Mouse (Mus musculus): ENCODE data around the gene Kdm4a. TPM values are rescaled to one million over a fixed set of nuclear protein-coding genes. Genes with fewer than 3 reads are reported as not detected.

The Kdm4a gene
- polyA plus RNA-seq, 1 experiment from 2014 or later, result 27.5 TPM

- no peaks in the 10 kb centered on the region for H3K4me1 ChIP-seq (replicated peaks)
- no peak overlapping the region for H3K4me2 ChIP-seq
- no peaks in the 10 kb centered on the region for H3K27me3 ChIP-seq (replicated peaks)
- no peak overlapping the region for H3K4me3 ChIP-seq
- H3K9me3 ChIP-seq (replicated peaks), result no peaks in the 10 kb centered on the region
- 95% methylated on average over 2 of the region's 2 CpGs for WGBS
- peaks cover 31% of the 10 kb centered on the region for H3K36me3 ChIP-seq
- H3K27ac ChIP-seq (ENCODE audit: poor library complexity, severe bottlenecking), result no peak overlapping the region
- no peak overlapping the region for H3K9ac ChIP-seq
- ATAC-seq (ENCODE audit: insufficient number of reproducible peaks, low FRiP score), result no peak
Measured at GRCm38 (mm10) chr4:118205906-118206305, 26.1 kb upstream of the Kdm4a start.

- no peaks in the 10 kb centered on the region for H3K9me3 ChIP-seq (replicated peaks)
- no peak overlapping the region for H3K4me3 ChIP-seq
- H3K27me3 ChIP-seq (replicated peaks), result no peaks in the 10 kb centered on the region
- WGBS, result 86% methylated on average over 2 of the region's 2 CpGs
- no peak overlapping the region for H3K9ac ChIP-seq
- ATAC-seq (ENCODE audit: insufficient number of reproducible peaks, low FRiP score), result no peak
- no peaks in the 10 kb centered on the region for H3K36me3 ChIP-seq
- H3K27ac ChIP-seq (ENCODE audit: poor library complexity, severe bottlenecking), result no peak overlapping the region
- peaks cover 6% of the 10 kb centered on the region; the same call in 1 of the 2 replicates for H3K4me1 ChIP-seq (replicated peaks)
- H3K4me2 ChIP-seq, result no peak overlapping the region
Measured at GRCm38 (mm10) chr4:118199093-118199492, 19.2 kb upstream of the Kdm4a start.

- 77% methylated on average over 3 of the region's 3 CpGs for WGBS
- Histone ChIP-seq H3K9ac (no peak overlapping the region), H3K27ac (ENCODE audit: poor library complexity, severe bottlenecking) (no peak overlapping the region), H3K4me2 (no peak overlapping the region), H3K4me1 (replicated peaks) (peaks cover 6% of the 10 kb centered on the region; the same call in 1 of the 2 replicates), H3K9me3 (replicated peaks) (no peaks in the 10 kb centered on the region), H3K27me3 (replicated peaks) (no peaks in the 10 kb centered on the region), H3K4me3 (no peak overlapping the region), H3K36me3 (no peaks in the 10 kb centered on the region)
- no peak for ATAC-seq (ENCODE audit: insufficient number of reproducible peaks, low FRiP score)
Measured at GRCm38 (mm10) chr4:118198606-118199005, 18.8 kb upstream of the Kdm4a start.

GRCm38 (mm10) chr4:118196185-118196584 is 16.3 kb upstream of the Kdm4a start:
- Histone ChIP-seq H3K27ac (ENCODE audit: poor library complexity, severe bottlenecking) (0 out of 2 replicates have a peak overlapping the region, but pooled peaks have one; percentile 28), H3K36me3 (no peaks in the 10 kb centered on the region), H3K4me1 (replicated peaks) (peaks cover 6% of the 10 kb centered on the region; the same call in 1 of the 2 replicates), H3K27me3 (replicated peaks) (no peaks in the 10 kb centered on the region), H3K4me3 (0 out of 2 replicates have a peak overlapping the region, but pooled peaks have one; percentile 2), H3K9me3 (replicated peaks) (no peaks in the 10 kb centered on the region), H3K9ac (no peak overlapping the region), H3K4me2 (no peak overlapping the region)
- ATAC-seq (ENCODE audit: insufficient number of reproducible peaks, low FRiP score), result no peak
- WGBS, result 43% methylated on average over 10 of the region's 10 CpGs

GRCm38 (mm10) chr4:118180301-118181080 is 648 bp upstream of the Kdm4a start:
- H3K27me3 ChIP-seq (replicated peaks), result no peaks in the 10 kb centered on the region
- peak overlapping the region; percentile 75 for H3K9ac ChIP-seq
- ATAC-seq (ENCODE audit: insufficient number of reproducible peaks, low FRiP score), result no peak
- peak overlapping the region; percentile 85 for H3K4me3 ChIP-seq
- 15% methylated on average over 17 of the region's 17 CpGs for WGBS
- peak overlapping the region; percentile 96 for H3K27ac ChIP-seq (ENCODE audit: poor library complexity, severe bottlenecking)
- no peaks in the 10 kb centered on the region for H3K9me3 ChIP-seq (replicated peaks)
- H3K4me1 ChIP-seq (replicated peaks), result peaks cover 13% of the 10 kb centered on the region
- H3K4me2 ChIP-seq, result peak overlapping the region; percentile 84
- peaks cover 20% of the 10 kb centered on the region for H3K36me3 ChIP-seq

GRCm38 (mm10) chr4:118178952-118179466 is 834 bp downstream of the Kdm4a start:
- under 1% methylated on average over 12 of the region's 12 CpGs for WGBS
- peak overlapping the region; percentile 87 for H3K9ac ChIP-seq
- H3K4me1 ChIP-seq (replicated peaks), result peaks cover 13% of the 10 kb centered on the region
- no peak for ATAC-seq (ENCODE audit: insufficient number of reproducible peaks, low FRiP score)
- peak overlapping the region; percentile 96 for H3K27ac ChIP-seq (ENCODE audit: poor library complexity, severe bottlenecking)
- peak overlapping the region; percentile 85 for H3K4me3 ChIP-seq
- no peaks in the 10 kb centered on the region for H3K9me3 ChIP-seq (replicated peaks)
- peak overlapping the region; percentile 84 for H3K4me2 ChIP-seq
- H3K27me3 ChIP-seq (replicated peaks), result no peaks in the 10 kb centered on the region
- peaks cover 35% of the 10 kb centered on the region for H3K36me3 ChIP-seq

GRCm38 (mm10) chr4:118172461-118172860 is 7.4 kb downstream of the Kdm4a start:
- Histone ChIP-seq H3K27me3 (replicated peaks) (no peaks in the 10 kb centered on the region), H3K4me1 (replicated peaks) (no peaks in the 10 kb centered on the region), H3K9me3 (replicated peaks) (no peaks in the 10 kb centered on the region), H3K4me2 (no peak overlapping the region), H3K4me3 (no peak overlapping the region), H3K9ac (no peak overlapping the region), H3K36me3 (peaks cover 98% of the 10 kb centered on the region), H3K27ac (ENCODE audit: poor library complexity, severe bottlenecking) (no peak overlapping the region)
- ATAC-seq (ENCODE audit: insufficient number of reproducible peaks, low FRiP score), result no peak
- 94% methylated on average over 12 of the region's 12 CpGs for WGBS

- no peaks in the 10 kb centered on the region for H3K4me1 ChIP-seq (replicated peaks)
- no peak overlapping the region for H3K9ac ChIP-seq
- ATAC-seq (ENCODE audit: insufficient number of reproducible peaks, low FRiP score), result no peak
- no peak overlapping the region for H3K4me2 ChIP-seq
- no peaks in the 10 kb centered on the region for H3K27me3 ChIP-seq (replicated peaks)
- H3K9me3 ChIP-seq (replicated peaks), result no peaks in the 10 kb centered on the region
- H3K36me3 ChIP-seq, result peaks cover 98% of the 10 kb centered on the region
- no peak overlapping the region for H3K4me3 ChIP-seq
- WGBS, result 84% methylated on average over 9 of the region's 9 CpGs
- H3K27ac ChIP-seq (ENCODE audit: poor library complexity, severe bottlenecking), result no peak overlapping the region
Measured at GRCm38 (mm10) chr4:118171006-118171405, 8.8 kb downstream of the Kdm4a start.

- Histone ChIP-seq H3K4me2 (no peak overlapping the region), H3K4me3 (no peak overlapping the region), H3K9ac (no peak overlapping the region), H3K27ac (ENCODE audit: poor library complexity, severe bottlenecking) (no peak overlapping the region), H3K9me3 (replicated peaks) (peaks cover 6% of the 10 kb centered on the region; the same call in 1 of the 2 replicates), H3K4me1 (replicated peaks) (no peaks in the 10 kb centered on the region), H3K27me3 (replicated peaks) (no peaks in the 10 kb centered on the region), H3K36me3 (peaks cover 97% of the 10 kb centered on the region)
- no peak for ATAC-seq (ENCODE audit: insufficient number of reproducible peaks, low FRiP score)
- 93% methylated on average over 12 of the region's 12 CpGs for WGBS
Measured at GRCm38 (mm10) chr4:118162123-118162522, 17.7 kb downstream of the Kdm4a start.

GRCm38 (mm10) chr4:118157666-118158065 is 22.2 kb downstream of the Kdm4a start:
- Histone ChIP-seq H3K27me3 (replicated peaks) (no peaks in the 10 kb centered on the region), H3K36me3 (peaks cover 97% of the 10 kb centered on the region), H3K9ac (no peak overlapping the region), H3K4me3 (no peak overlapping the region), H3K27ac (ENCODE audit: poor library complexity, severe bottlenecking) (no peak overlapping the region), H3K9me3 (replicated peaks) (peaks cover 6% of the 10 kb centered on the region; the same call in 1 of the 2 replicates), H3K4me2 (no peak overlapping the region), H3K4me1 (replicated peaks) (no peaks in the 10 kb centered on the region)
- WGBS, result 92% methylated on average over 3 of the region's 3 CpGs
- ATAC-seq (ENCODE audit: insufficient number of reproducible peaks, low FRiP score), result no peak

- 85% methylated on average over 15 of the region's 15 CpGs for WGBS
- Histone ChIP-seq H3K4me1 (replicated peaks) (no peaks in the 10 kb centered on the region), H3K9ac (no peak overlapping the region), H3K27me3 (replicated peaks) (no peaks in the 10 kb centered on the region), H3K4me3 (no peak overlapping the region), H3K36me3 (peaks cover 96% of the 10 kb centered on the region), H3K27ac (ENCODE audit: poor library complexity, severe bottlenecking) (no peak overlapping the region), H3K9me3 (replicated peaks) (peaks cover 6% of the 10 kb centered on the region; the same call in 1 of the 2 replicates), H3K4me2 (no peak overlapping the region)
- no peak for ATAC-seq (ENCODE audit: insufficient number of reproducible peaks, low FRiP score)
Measured at GRCm38 (mm10) chr4:118156559-118156958, 23.3 kb downstream of the Kdm4a start.
